Mouse (Mus musculus): Measurements from ENCODE around the gene Stac2.

The Stac2 gene

DNA sequence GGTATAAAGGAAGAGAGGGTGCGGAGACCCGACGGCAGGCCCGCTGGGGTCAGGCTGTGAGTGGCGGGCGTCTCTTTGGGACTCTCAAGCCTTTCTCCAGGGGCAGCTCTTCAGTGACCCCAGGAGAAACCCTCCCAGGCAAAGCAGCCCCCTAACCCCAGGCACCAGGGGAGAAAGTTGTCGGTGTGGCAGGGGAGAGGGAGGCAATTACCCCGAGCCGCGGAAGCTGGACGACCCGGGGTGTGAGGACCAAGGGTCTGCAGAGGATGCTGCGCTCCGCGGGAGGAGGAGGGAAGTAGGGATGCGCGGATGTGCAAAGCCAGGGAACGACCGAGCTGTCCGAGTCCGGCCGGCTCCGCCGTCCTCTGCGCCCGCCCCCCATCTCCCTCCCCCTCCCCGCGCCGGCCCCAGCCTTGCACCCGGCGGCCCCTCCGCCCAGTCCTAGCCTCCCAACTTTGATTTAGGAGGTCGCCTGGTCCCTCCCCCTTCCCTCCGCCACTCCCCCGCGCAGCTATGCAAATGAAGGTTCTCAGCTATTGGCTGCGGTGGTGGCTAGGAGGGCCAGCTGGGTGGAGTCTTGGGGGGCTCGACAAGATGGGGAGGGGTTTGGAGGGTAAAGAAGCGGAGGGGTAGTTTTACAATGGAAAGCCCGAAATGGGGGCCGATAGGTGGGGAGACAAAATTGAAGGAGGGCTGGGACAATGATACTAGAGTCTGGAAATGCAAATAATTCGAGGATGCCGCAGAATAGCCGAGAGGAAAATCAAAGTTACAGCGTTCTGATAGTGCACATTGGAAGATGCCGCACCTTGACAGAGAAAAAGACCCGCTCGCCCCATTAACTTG is at the start of gene Stac2:
Gene Stac2 (minus strand): TSS at position 474 of the 846 bp plus-strand sequence.
- DNase-seq, result peak; percentile 75 to 93

- DNase-seq, result no peak
Observed at GRCm38 (mm10) chr11:98101332-98101731, 48.1 kb upstream of the Stac2 start.

GRCm38 (mm10) chr11:98090583-98090982 is 37.3 kb upstream of the Stac2 start:
- DNase-seq, result no peak

GRCm38 (mm10) chr11:98088224-98088623 is 35.0 kb upstream of the Stac2 start:
- DNase-seq, result peak in 1 of 2 experiments; percentile 21

GRCm38 (mm10) chr11:98086574-98086973 is 33.3 kb upstream of the Stac2 start:
- DNase-seq, result no peak

DNA sequence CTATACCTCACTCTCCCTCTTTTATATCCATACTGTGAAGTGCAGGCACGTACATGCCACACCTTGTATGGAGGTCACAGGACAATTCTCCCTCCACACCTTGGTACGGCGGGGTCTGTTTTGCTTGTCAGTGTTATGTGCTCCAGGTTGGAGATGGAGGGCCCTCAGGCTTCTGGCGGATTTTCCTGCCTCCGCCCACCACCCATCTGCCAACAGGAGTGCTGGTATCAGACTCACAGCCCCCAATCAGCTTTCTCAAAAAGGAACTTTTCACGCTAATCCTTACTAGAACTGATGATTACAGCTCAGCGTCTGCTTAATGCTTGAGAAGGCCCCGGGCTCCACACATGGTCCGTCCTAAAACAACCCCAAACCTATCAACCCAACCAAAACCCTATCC is 32.9 kb upstream of the Stac2 start:
- no peak for DNase-seq

DNA sequence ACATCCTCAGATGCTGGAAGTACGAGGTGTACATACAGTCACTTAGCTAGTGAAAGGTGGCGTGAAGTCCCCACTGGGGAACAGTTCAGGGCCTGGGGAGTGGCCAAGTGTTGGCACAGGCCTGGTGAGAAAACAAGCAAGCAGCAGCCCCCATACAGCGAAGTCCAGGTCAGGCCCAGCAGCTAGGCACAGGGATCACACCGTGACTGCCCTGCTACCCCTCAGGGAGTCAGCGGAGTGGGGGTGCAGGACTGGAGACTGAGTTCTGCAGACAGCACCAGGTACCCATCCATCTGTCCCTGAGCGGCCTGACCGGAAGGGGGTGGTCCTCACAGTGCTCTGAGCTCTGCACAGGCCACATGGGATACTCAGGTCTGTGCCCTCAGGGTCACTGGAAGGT is 29.5 kb upstream of the Stac2 start:
- DNase-seq, result no peak

- DNase-seq, result no peak
Observed at GRCm38 (mm10) chr11:98080450-98080849, 27.2 kb upstream of the Stac2 start.

DNA sequence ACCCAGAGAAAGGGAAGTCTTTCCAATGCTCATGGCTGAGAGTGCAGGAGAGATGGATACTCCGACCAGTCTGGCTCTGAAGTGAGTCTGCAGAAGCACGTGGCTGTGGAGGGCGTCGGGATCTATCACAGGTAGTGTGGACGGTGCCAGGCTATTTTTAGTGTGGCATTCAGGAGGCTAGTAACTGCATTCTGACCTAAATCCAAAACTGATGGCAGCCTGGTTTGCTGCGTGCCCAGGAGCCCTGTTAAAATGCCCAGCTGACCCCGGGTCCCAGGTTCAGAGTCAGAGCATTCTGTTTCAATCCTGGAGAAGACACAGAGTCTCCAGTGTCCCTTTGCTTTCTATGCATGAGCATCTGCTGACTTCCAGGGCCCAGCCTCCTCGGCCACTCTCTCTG is 23.8 kb upstream of the Stac2 start:
- peak; percentile 23 to 33 for DNase-seq

DNA sequence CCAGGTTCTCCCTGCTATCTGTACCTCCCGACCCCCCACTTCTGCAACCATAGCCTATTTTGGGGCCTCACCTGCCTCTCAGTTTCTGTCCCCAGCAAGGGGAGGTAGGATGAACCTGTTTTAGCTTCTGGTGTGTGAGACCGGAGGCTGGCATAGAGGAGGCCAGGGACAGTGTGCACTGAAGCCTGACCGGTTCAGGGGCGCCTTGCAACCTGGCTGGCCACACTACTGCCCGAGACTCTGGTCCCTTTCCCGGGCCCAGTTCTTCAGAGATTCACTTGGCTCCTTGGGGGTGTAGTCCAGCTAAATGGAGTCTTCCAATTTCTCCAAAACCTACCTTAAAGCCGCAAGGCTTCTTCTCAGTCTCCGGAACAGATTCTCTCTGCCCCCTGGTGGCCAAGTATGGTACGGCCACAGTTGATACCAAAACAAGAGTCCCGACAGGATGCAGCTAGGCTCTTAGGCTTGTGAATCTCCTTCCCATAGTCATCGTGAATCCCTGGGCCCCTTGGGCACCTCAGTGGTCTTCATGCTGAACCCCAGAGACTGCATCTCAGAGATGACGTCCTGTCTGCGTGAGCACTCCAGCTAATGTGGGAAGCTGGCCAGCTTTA is 22.0 kb upstream of the Stac2 start:
- peak; percentile 91 to 96 for DNase-seq

GRCm38 (mm10) chr11:98073442-98073841 is 20.2 kb upstream of the Stac2 start:
- no peak for DNase-seq

GRCm38 (mm10) chr11:98067255-98067654 is 14.0 kb upstream of the Stac2 start:
- no peak for DNase-seq

DNA sequence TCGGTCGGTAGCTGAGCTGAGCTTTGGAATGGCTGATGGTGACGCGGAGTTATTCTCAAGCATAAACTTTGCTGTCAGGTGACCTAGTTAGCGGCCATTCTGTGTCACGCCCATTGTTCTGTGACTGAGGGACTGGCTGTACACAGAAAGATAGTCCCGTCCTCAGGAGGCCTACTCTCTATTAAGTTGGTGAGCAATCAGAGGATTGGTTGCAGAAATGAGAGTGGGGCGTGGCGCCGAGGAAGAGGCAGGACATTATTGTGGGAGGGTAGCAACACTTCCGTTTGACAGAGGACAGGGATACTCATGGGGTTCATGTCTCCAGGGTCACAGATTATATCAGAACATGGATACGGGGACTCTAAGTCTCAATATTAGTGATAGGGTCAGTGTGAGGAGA is 12.9 kb upstream of the Stac2 start:
- no peak for DNase-seq

- peak; percentile 39 to 48 for DNase-seq
Observed at GRCm38 (mm10) chr11:98061904-98062562, 8.8 kb upstream of the Stac2 start.

- no peak for DNase-seq
Observed at GRCm38 (mm10) chr11:98061441-98061840, 8.2 kb upstream of the Stac2 start.

DNA sequence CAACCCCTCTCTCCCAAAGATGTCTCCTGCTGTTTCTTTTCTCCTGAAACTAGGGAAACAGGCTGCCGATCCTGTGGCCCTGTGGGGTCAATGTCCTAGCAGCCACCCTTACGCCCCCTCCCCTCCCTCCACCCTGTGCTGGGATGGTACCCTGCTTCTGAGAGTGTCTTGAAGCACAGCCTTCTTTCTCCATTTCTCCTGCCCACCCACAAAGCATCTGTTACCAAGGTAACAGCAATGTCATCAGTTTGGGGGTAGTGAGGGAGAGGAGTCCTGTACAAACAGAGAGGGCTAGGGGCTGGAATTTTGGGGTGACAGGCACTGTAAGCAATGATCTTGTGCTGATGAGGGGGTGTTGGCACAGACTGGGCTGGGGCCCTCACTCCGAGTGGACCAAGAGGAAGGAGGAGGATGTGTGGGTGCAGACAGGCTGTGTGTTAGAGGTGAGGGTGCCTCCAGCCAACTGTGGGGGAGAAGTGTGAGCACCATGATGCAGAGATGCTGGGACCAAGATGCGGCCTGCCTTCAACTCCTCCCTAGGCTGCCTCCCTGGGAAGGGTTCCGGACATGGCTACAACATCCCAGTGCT is 6.9 kb upstream of the Stac2 start:
- no peak for DNase-seq

GRCm38 (mm10) chr11:98059662-98060061 is 6.4 kb upstream of the Stac2 start:
- DNase-seq, result peak in 1 of 2 experiments; percentile 39

- peak in 1 of 2 experiments; percentile 22 for DNase-seq
Observed at GRCm38 (mm10) chr11:98057998-98058397, 4.7 kb upstream of the Stac2 start.

DNA sequence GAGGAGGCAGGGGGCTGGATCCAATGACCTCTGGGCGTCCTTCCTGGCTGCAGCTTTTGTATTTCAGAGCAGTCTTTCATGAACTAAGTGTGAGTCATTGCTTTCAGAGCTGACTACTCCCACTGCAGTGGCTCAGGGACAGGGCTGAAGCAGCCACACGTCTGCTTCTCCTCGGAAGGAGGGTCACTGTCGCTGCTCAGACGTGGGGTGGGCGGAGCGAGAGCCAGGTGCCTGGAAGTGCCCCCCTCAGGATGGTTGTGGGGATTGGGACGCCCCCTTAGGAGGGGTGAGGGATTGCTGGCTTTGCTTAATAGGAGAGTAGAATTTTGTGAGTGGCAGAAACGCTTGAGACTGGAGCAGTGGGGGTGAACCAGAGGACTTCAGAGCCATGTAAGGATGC is 4.2 kb upstream of the Stac2 start:
- DNase-seq, result no peak

DNA sequence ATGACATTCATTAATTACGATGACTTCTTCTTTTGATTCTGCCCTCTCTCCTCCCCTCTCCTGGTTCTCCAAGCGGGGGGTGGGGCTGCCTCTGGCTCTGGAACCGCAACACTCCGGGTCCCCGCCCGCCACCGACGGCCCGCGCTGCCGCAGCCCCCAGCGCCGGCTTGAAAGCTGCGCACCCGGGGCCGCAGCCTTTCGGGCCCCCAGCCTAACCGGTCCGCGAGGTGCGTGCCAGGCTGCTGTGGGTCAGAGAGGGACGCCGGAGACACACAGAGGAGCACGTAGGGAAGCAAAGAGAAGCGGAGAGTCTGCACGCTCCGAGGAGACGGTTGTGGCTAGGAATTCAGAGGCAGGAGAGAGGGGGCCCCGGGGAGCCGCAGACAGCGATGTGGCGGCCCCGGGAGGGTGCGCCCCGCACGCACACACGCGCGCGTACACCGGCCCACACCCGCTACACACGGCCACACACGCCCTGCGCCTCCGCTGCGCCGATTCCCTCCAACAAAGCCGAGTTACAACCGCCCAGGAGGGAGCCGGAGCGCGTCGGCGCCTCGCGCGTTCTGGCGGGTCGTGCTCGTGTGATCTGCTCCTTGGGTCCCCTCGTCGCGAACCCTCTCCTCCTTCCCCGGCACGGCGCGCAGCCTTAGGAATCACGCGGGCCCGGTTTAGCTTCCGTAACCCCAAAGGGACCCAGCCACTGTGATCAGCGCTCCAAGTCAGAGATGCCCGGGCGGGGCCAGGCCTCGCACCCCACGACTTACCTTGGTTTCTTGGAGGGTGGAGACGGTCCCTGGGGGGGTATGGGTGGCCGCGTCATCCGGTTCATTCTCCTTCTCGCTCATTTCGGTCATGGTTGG is 903 bp downstream of the Stac2 start:
- DNase-seq, result peak in 1 of 2 experiments; percentile 50

GRCm38 (mm10) chr11:98051611-98052128 is 1.6 kb downstream of the Stac2 start:
- peak in 1 of 2 experiments; percentile 14 for DNase-seq

DNA sequence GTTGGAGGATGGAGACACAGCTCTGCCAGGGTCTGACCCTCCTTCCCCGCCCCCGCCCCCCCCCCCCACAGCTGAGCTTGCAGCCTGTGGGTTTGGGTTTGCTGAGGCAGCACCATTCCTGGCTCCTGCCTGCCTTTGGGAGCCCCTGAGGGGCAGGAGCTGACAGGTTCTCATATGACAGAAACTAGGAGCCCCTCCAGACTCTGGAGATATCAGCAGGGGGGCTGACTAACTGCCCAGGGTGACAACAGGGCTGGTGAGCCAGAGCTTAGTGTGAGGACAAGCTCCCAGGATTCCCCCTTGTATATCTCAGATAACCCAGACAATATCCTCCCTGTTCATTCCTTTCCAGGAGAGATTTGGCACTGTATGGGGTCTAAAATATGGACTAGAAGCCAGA is 2.3 kb downstream of the Stac2 start:
- DNase-seq, result peak in 1 of 2 experiments; percentile 9

Data from cerebellum, adult 18-20 months (tissue).